Mouse (Mus musculus): ENCODE results near the gene 4930433I11Rik.

DNA sequence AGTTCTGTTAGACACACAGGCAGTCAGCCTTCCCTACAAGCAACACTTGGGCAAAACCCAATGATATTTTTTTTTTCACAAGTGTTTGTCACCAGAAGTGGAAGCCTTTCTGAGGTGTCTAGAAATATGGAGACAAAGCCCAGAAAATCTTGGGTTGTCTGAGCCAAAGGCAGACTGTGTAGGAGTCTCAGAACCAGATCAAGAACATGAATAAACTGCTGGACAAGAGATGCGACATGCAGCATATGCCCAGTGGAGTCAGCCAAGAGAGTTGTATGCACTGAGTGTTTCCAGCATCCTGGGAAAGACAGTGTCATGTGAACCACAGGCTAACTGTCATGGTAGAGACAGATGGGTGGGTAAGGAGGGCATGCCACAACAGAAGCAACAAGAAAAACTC, 48.0 kb upstream of the 4930433I11Rik start:
- TF ChIP-seq CTCF (IDR thresholded peaks at IDR 0.05; ENCODE audit: low read depth, low read length), result no peak
- TF ChIP-seq EP300 (IDR thresholded peaks at IDR 0.05; ENCODE audit: insufficient read depth, low read depth, low read length), result no peak
- no peak for TF ChIP-seq POLR2A (IDR thresholded peaks at IDR 0.05; ENCODE audit: insufficient read depth, low read length)
